Mouse (Mus musculus): ENCODE results near the gene Ddah2. TPM values are rescaled to one million over a fixed set of nuclear protein-coding genes. Genes with fewer than 3 reads are reported as not detected.

The Ddah2 gene
- polyA plus RNA-seq, 1 experiment from 2014 or later: 349 TPM

DNA sequence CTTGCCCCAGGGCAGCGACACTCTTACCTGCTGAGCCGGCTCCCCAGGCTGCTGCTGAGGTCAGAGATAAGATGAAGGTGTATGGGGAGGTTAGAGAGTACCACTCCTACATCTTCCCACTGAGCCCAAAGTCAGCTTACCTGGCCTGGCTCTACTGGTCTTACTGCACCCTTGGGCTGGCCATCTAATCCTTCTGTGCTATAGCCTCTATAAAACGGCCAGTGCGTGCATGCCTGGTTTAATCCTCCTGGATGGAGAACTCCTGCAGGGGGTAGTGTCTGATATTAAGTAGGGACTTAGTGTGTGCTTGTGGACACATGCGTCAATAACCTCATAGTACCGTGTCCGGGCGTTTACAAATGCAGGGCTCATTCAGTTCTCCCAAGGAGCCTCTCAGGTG is 38.3 kb upstream of the Ddah2 start:
- Histone ChIP-seq H3K4me3 (no peak overlapping the region), H3K4me1 (replicated peaks) (peaks cover 7% of the 10 kb centered on the region), H3K36me3 (peaks cover 4% of the 10 kb centered on the region; the same call in 1 of the 2 replicates), H3K4me2 (no peak overlapping the region), H3K27me3 (no peaks in the 10 kb centered on the region), H3K9ac (no peak overlapping the region), H3K27ac (replicated peaks) (no peak overlapping the region), H3K9me3 (no peaks in the 10 kb centered on the region)
- ATAC-seq (ENCODE audit: low FRiP score, low read depth): no peak
- 88% methylated on average over 8 of the region's 8 CpGs for WGBS

DNA sequence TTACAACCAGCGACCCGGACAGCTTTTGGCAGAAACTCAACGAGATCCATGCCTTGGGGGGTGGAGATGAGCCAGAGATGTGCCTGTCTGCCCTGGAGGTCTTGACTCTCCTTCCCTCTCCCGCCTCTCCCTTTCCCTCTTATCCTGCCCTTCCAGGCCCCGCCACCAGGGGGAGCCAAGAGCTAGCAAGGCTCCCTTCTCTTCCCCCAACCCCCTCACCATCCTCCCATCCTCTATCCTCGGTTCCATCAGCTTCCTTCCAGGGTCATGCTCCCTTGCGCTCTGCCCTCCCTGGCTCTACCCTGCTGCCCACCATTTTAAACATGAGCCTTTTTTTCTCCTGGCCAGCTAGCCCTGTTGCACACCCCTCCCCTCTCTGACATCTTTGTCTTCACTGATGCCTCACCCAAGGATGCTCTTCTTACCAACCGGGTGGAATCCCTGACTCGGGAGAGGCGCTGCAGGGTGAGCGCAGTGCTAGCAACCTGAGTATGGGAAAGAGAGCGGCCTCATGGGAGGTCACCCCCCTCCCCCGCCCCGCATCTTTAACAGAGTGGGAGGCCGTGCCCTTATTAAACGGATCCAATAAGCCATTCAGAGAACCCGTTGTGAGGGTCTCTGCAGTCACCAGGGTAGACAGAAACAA is 37.5 kb upstream of the Ddah2 start:
- Histone ChIP-seq H3K27me3 (no peaks in the 10 kb centered on the region), H3K4me3 (no peak overlapping the region), H3K9me3 (no peaks in the 10 kb centered on the region), H3K27ac (replicated peaks) (no peak overlapping the region), H3K9ac (no peak overlapping the region), H3K4me1 (replicated peaks) (peaks cover 5% of the 10 kb centered on the region), H3K36me3 (no peaks in the 10 kb centered on the region), H3K4me2 (peak overlapping the region; percentile 32; the same call in 1 of the 2 replicates)
- ATAC-seq (ENCODE audit: low FRiP score, low read depth): no peak
- WGBS: 6% methylated on average over 17 of the region's 17 CpGs

DNA sequence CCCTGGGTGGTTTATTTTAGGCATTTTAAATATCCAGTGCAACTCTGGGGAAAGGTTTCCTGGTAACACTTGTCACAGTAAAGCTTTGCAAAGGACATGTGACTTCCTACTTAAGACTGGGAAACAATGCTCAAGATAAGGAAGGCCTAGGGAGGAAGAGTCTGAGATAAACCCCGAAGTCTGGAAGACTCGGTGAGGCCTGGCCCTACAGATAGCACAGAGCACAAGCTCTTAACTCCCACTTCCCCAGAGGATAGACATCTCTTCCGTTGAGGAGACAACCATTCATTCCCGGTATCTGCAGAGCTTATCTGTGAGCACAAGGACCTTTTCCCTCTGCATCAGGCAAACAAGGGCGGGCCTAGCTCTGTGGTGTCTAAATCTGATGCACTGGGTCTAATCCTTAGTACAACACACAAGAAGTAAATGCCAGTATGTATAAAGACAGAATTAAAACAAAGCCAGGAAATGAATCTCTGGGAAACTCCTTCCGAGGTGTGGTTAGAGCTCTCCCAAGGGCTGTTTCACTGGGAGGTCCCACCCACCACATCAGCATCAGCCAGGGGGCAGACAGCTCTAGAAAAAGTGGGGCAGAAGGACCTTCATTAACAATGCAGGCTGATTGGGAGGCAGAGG is 36.9 kb upstream of the Ddah2 start:
- Histone ChIP-seq H3K27ac (replicated peaks) (no peak overlapping the region), H3K4me2 (0 out of 2 replicates have a peak overlapping the region, but pooled peaks have one; percentile 32), H3K4me3 (no peak overlapping the region), H3K4me1 (replicated peaks) (peaks cover 5% of the 10 kb centered on the region), H3K9ac (no peak overlapping the region), H3K27me3 (no peaks in the 10 kb centered on the region), H3K9me3 (no peaks in the 10 kb centered on the region), H3K36me3 (no peaks in the 10 kb centered on the region)
- ATAC-seq (ENCODE audit: low FRiP score, low read depth): no peak
- 64% methylated on average over 6 of the region's 6 CpGs for WGBS

DNA sequence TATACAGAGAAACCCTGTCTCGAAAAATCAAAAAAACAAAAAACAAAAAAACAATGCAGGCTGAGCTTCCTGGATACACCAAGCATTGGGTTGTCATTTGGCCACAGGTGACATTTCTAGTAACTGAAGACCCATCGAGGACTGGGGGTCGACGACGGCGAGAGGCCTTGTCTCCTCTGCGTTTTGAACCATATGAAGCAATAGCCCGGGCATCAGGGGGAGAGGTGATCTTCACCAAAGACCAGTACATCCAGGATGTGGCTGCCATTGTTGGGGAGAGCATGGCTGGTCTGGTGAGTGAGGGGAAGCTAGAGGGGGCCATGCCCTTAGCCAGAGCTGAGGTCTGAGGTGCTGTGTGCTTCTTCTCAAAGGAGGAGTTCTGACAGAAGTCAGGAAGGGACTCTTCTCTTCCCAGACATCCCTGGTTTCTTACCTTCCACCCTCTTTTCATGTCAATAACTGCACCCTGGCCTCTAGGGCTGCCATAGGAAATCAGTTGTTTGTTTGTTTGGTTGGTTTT is 36.2 kb upstream of the Ddah2 start:
- H3K9ac ChIP-seq: no peak overlapping the region
- H3K36me3 ChIP-seq: no peaks in the 10 kb centered on the region
- no peaks in the 10 kb centered on the region for H3K27me3 ChIP-seq
- no peak overlapping the region for H3K4me2 ChIP-seq
- 93% methylated on average over 8 of the region's 8 CpGs for WGBS
- H3K4me1 ChIP-seq (replicated peaks): peaks cover 5% of the 10 kb centered on the region
- H3K9me3 ChIP-seq: no peaks in the 10 kb centered on the region
- H3K4me3 ChIP-seq: no peak overlapping the region
- no peak for ATAC-seq (ENCODE audit: low FRiP score, low read depth)
- H3K27ac ChIP-seq (replicated peaks): no peak overlapping the region

DNA sequence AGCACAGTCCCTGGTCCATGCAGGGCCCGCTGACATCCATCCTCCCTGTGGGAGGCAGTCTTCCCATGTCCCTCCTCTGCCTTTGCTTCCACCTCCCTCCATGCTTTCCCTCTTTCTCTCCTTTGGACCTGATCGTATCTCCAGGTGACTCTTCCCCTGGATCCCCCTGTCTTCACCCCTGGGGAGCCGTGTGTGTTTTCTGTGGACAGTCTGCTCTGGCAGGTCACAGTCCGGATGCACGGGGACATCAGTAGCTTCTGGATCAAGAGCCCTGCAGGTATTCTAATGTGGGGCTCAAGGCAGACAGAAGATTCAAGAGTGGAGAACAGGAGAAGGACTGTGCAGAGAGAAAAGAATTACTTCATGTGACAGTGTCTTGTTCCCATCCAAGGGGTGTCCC is 35.6 kb upstream of the Ddah2 start:
- no peak overlapping the region for H3K9ac ChIP-seq
- H3K36me3 ChIP-seq: no peaks in the 10 kb centered on the region
- 89% methylated on average over 5 of the region's 5 CpGs for WGBS
- peaks cover 5% of the 10 kb centered on the region for H3K4me1 ChIP-seq (replicated peaks)
- no peak overlapping the region for H3K27ac ChIP-seq (replicated peaks)
- no peaks in the 10 kb centered on the region for H3K9me3 ChIP-seq
- H3K27me3 ChIP-seq: no peaks in the 10 kb centered on the region
- no peak for ATAC-seq (ENCODE audit: low FRiP score, low read depth)
- no peak overlapping the region for H3K4me2 ChIP-seq
- H3K4me3 ChIP-seq: no peak overlapping the region

DNA sequence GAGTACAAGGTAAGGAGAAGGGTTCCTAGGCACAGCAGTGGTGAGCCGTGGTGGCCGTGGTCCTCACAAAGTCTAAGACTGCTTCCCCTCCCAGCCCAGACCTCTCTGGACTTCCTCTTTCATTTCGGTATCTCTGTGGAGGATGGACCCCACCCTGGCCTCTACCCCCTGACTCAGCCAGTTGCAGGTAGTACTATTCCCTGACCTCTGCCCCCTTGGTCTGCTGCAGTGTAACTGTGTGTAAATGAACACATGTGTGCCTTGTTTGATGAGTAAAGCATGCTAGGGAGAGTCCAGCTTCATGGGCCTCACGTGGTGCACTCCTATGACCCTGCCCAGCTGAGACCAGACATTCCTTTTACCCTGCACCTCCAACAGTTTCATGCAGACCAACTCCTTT is 35.1 kb upstream of the Ddah2 start:
- Histone ChIP-seq H3K36me3 (no peaks in the 10 kb centered on the region), H3K4me2 (no peak overlapping the region), H3K9ac (no peak overlapping the region), H3K27me3 (no peaks in the 10 kb centered on the region), H3K27ac (replicated peaks) (no peak overlapping the region), H3K4me3 (no peak overlapping the region), H3K4me1 (replicated peaks) (peaks cover 5% of the 10 kb centered on the region), H3K9me3 (no peaks in the 10 kb centered on the region)
- no peak for ATAC-seq (ENCODE audit: low FRiP score, low read depth)
- WGBS: 87% methylated on average over 4 of the region's 4 CpGs

DNA sequence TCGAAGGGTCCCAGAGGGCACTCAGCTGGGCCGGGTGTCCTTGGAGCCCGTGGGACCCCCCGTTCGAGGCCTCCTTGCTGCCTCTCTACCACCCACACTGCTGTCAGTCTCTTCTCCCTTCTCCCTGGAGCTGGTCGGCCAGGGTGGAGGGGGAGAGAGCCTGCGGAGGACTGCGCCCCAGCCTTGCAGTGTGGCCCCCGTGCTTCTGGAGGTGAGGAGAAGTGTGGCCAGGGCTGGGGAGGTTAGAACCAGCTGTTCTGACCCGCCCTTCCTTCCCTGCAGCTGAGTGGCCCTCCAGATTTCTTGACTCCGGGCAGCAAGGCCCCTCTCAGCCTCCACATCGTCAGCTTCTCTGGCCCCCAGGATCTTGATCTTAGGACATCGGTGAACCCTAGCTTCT is 34.6 kb upstream of the Ddah2 start:
- peaks cover 5% of the 10 kb centered on the region for H3K4me1 ChIP-seq (replicated peaks)
- H3K9ac ChIP-seq: no peak overlapping the region
- H3K36me3 ChIP-seq: no peaks in the 10 kb centered on the region
- H3K27me3 ChIP-seq: no peaks in the 10 kb centered on the region
- H3K4me2 ChIP-seq: no peak overlapping the region
- no peak overlapping the region for H3K4me3 ChIP-seq
- 81% methylated on average over 13 of the region's 13 CpGs for WGBS
- no peak overlapping the region for H3K27ac ChIP-seq (replicated peaks)
- no peaks in the 10 kb centered on the region for H3K9me3 ChIP-seq
- no peak for ATAC-seq (ENCODE audit: low FRiP score, low read depth)

DNA sequence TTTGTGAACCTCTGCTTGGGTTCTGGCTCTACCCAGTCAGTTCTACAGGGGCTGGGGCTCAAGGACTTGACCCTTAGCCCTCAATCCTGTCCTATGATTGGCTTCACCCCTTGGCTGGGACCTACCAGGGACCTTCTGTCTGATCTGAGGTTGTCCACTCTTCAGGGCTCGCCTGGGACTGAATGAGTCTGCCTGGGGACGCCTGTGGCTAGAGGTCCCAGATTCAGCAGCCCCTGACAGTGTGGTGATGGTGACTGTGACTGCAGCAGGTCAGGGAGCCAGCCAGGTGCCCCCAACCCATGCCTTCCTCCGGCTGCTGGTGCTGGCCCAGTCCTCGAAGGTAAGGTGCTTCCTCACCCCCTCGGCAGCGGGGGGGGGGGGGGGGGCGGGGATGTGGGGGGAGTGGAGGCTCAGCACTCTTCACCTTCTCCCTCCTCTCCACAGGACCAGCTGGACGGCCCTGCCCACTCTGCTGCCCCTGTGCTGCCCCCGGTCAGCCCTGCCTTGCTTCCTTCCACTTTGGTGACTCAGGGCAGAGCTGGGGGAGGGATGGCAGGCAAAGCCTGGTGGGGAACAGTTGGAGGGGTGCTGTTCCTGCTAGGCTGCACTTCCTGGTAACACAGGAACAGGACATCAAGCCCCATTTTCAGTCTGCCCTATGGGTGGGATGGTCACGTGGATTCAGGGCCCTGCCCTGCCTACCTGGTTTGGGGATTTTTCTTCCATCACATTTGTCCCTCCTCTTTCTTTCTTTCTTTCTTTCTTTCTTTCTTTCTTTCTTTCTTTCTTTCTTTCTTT is 33.9 kb upstream of the Ddah2 start:
- ATAC-seq (ENCODE audit: low FRiP score, low read depth): no peak
- Histone ChIP-seq H3K4me3 (no peak overlapping the region), H3K36me3 (no peaks in the 10 kb centered on the region), H3K4me1 (replicated peaks) (peaks cover 9% of the 10 kb centered on the region), H3K9me3 (no peaks in the 10 kb centered on the region), H3K9ac (no peak overlapping the region), H3K27ac (replicated peaks) (no peak overlapping the region), H3K27me3 (no peaks in the 10 kb centered on the region), H3K4me2 (no peak overlapping the region)
- WGBS: 71% methylated on average over 7 of the region's 10 CpGs

DNA sequence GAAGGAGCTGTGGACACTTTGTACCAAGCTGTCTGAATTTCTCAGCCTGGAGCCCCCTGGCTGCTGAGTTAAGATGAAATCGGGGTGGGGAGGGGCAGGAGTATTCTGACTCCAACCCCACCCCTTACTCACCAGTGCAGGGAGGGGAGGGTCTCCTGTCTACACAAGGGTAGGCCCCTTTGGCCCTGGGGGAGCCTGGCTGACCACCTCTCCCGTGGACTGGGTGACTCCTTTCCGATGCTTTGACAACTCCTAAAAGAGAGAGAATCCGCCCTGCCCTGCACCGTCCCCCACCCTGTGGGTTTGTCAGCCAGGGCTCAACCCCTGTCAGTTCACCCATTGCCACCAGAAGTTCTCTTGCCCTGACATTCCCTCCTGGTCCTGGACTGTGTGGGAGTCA is 32.6 kb upstream of the Ddah2 start:
- Histone ChIP-seq H3K4me3 (no peak overlapping the region), H3K27ac (replicated peaks) (no peak overlapping the region), H3K36me3 (no peaks in the 10 kb centered on the region), H3K9ac (no peak overlapping the region), H3K4me2 (no peak overlapping the region), H3K4me1 (replicated peaks) (peaks cover 14% of the 10 kb centered on the region), H3K27me3 (no peaks in the 10 kb centered on the region), H3K9me3 (no peaks in the 10 kb centered on the region)
- no peak for ATAC-seq (ENCODE audit: low FRiP score, low read depth)
- WGBS: 64% methylated on average over 5 of the region's 5 CpGs

DNA sequence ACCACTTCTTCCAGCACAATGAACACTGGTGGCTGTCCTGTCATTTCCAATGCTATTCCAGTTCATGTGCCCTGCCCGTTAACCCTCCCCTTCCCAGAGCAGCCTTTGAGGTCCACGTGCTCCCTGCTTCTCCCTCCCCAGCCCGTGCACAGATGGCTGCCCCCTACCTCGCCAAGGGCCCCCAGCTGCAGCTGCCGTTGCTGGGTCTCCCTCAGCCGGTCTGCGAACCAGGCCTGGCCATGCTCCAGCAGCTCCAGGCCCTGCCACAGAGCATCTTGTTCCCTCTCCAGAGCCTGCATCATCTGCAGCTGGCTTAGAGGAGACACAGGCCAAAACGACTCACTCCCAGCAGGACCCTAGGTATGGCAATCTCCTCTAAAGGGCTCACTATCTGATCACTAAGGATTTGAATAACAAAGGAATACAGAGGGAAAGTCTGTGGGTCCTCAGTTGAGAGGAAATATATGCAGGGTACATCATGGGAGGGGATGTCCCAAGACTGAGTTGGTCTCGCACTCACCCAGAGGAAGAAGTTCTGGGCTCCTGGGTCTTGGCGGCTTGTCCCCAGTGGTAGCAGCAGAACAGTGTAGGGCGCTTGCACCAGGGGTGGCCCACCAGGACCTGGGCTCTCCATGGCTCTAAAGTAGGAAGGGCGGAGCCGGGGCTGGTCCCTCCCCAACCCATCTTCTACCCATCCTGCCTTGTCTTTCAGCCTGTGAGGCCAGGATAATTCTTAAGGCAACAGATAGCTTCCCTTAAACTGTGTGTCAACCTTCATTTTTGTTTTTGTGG is 31.4 kb upstream of the Ddah2 start, which contains the start of gene Sapcd1:
Gene Sapcd1 (minus strand): TSS at position 740 of the 792 bp plus-strand sequence.
- no peak within 1 kb of the TSS for H3K4me2 ChIP-seq
- no peaks in the 10 kb centered on the region for H3K27me3 ChIP-seq
- H3K36me3 ChIP-seq: no peaks in the 10 kb centered on the region
- H3K9ac ChIP-seq: no peak within 1 kb of the TSS
- peak within 1 kb of the TSS; percentile 42 for H3K27ac ChIP-seq (replicated peaks)
- H3K4me3 ChIP-seq: no peak within 1 kb of the TSS
- H3K4me1 ChIP-seq (replicated peaks): peaks cover 10% of the 10 kb centered on the region
- WGBS: 30% methylated on average over 13 of the region's 13 CpGs
- H3K9me3 ChIP-seq: no peaks in the 10 kb centered on the region
- ATAC-seq (ENCODE audit: low FRiP score, low read depth): peak; percentile 45; the same call in 1 of the 2 replicates

DNA sequence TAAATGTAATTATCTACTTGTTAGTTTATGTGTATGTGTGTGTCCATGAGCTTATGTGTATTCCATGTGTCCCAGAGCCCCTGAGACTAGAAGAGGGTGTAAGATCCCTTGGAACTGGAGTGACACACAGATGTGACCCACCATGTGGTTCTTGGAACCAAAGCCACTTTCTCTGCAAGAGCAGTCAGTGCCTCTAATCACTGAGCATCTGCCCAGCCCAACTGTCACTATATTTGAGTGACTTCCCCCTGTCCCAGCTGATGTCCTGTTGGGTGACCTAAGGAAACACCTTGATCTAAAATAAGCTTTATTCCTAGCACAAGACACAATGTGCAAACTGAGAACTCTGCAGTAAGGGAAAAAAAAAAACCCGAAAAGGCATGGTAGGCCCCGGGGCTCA is 30.5 kb upstream of the Ddah2 start:
- no peaks in the 10 kb centered on the region for H3K36me3 ChIP-seq
- H3K9ac ChIP-seq: no peak overlapping the region
- 81% methylated on average over 2 of the region's 2 CpGs for WGBS
- H3K4me2 ChIP-seq: no peak overlapping the region
- H3K27ac ChIP-seq (replicated peaks): no peak overlapping the region
- no peak for ATAC-seq (ENCODE audit: low FRiP score, low read depth)
- no peak overlapping the region for H3K4me3 ChIP-seq
- no peaks in the 10 kb centered on the region for H3K27me3 ChIP-seq
- H3K9me3 ChIP-seq: no peaks in the 10 kb centered on the region
- H3K4me1 ChIP-seq (replicated peaks): peaks cover 10% of the 10 kb centered on the region

Data from hindbrain, embryonic 15.5 days (tissue).